Mouse (Mus musculus) cerebellum, adult 11-12 months (tissue): ENCODE results near the gene Gna14.

Source experiments
- DNase-seq: peaks from one replicate; pipeline ENCODE4 v3.0.0; 2022

The Gna14 gene

GRCm38 (mm10) chr19:16457127-16457526 lies 21.6 kb downstream of the Gna14 start:
- no peak for DNase-seq

GRCm38 (mm10) chr19:16459317-16459716 lies 23.8 kb downstream of the Gna14 start:
- DNase-seq, result no peak

- no peak for DNase-seq
Measured at GRCm38 (mm10) chr19:16460292-16460691, 24.7 kb downstream of the Gna14 start.

GRCm38 (mm10) chr19:16460831-16461230 lies 25.3 kb downstream of the Gna14 start:
- no peak for DNase-seq

GRCm38 (mm10) chr19:16462461-16462860 lies 26.9 kb downstream of the Gna14 start:
- DNase-seq, result no peak

- DNase-seq, result no peak
Measured at GRCm38 (mm10) chr19:16464730-16465129, 29.2 kb downstream of the Gna14 start.

GRCm38 (mm10) chr19:16468756-16469374 lies 33.3 kb downstream of the Gna14 start:
- no peak for DNase-seq

- DNase-seq, result no peak
Measured at GRCm38 (mm10) chr19:16472655-16473054, 37.1 kb downstream of the Gna14 start.

GRCm38 (mm10) chr19:16477314-16477946 lies 41.9 kb downstream of the Gna14 start:
- DNase-seq, result no peak

GRCm38 (mm10) chr19:16478186-16478607 lies 42.6 kb downstream of the Gna14 start:
- no peak for DNase-seq

- no peak for DNase-seq
Measured at GRCm38 (mm10) chr19:16482047-16482446, 46.5 kb downstream of the Gna14 start.

- no peak for DNase-seq
Measured at GRCm38 (mm10) chr19:16484237-16484636, 48.7 kb downstream of the Gna14 start.

GRCm38 (mm10) chr19:16484671-16485070 lies 49.1 kb downstream of the Gna14 start:
- no peak for DNase-seq

GRCm38 (mm10) chr19:16490756-16491155 lies 55.2 kb downstream of the Gna14 start:
- DNase-seq, result no peak

- no peak for DNase-seq
Measured at GRCm38 (mm10) chr19:16491497-16491896, 55.9 kb downstream of the Gna14 start.

- DNase-seq, result no peak
Measured at GRCm38 (mm10) chr19:16492453-16492852, 56.9 kb downstream of the Gna14 start.

GRCm38 (mm10) chr19:16494816-16495516 lies 59.4 kb downstream of the Gna14 start:
- no peak for DNase-seq

- no peak for DNase-seq
Measured at GRCm38 (mm10) chr19:16496016-16496415, 60.5 kb downstream of the Gna14 start.

GRCm38 (mm10) chr19:16502054-16502453 lies 66.5 kb downstream of the Gna14 start:
- DNase-seq, result no peak

GRCm38 (mm10) chr19:16506711-16507364 lies 71.3 kb downstream of the Gna14 start:
- DNase-seq, result no peak

- DNase-seq, result no peak
Measured at GRCm38 (mm10) chr19:16510343-16511080, 75.0 kb downstream of the Gna14 start.

- DNase-seq, result no peak
Measured at GRCm38 (mm10) chr19:16511081-16511420, 75.5 kb downstream of the Gna14 start.

GRCm38 (mm10) chr19:16514201-16514600 lies 78.6 kb downstream of the Gna14 start:
- DNase-seq, result no peak
